Mouse (Mus musculus) small intestine, adult 2 months (tissue): ENCODE results near the gene Junb. TPM values are rescaled to one million over a fixed set of nuclear protein-coding genes. Genes with fewer than 3 reads are reported as not detected.

ENCODE experiments used
- H3K27ac ChIP-seq: fragments of 200-500 bp; 2 replicates; pipeline ENCODE4 v1.5.1; 2012; ENCODE audit warnings: low read depth, low read length, control low read depth, inconsistent platforms; ENCODE audit not compliant: insufficient read depth
- H3K27me3 ChIP-seq: fragments of 200-500 bp; 2 replicates; pipeline ENCODE4 v1.6.1; 2012; ENCODE audit warnings: mild to moderate bottlenecking, moderate library complexity, low read length, inconsistent platforms; ENCODE audit not compliant: control insufficient read depth, insufficient read depth
- H3K36me3 ChIP-seq: fragments of 200-500 bp; 2 replicates; pipeline ENCODE4 v1.6.1; 2012; ENCODE audit warnings: mild to moderate bottlenecking, low read length, control low read depth, inconsistent platforms; ENCODE audit not compliant: control insufficient read depth, insufficient read depth
- H3K4me1 ChIP-seq: fragments of 200-500 bp; 2 replicates; pipeline ENCODE4 v1.6.1; 2012; ENCODE audit warnings: low read length, inconsistent platforms, mixed read lengths; ENCODE audit not compliant: control insufficient read depth, insufficient read depth, insufficient read length
- H3K4me3 ChIP-seq: fragments of 200-500 bp; 2 replicates; pipeline ENCODE4 v1.5.1; 2012; ENCODE audit warnings: low read depth, mild to moderate bottlenecking, control low read depth, inconsistent platforms, low read length, moderate library complexity
- CTCF ChIP-seq: fragments of 200-500 bp; IDR thresholded peaks from 2 replicates; pipeline ENCODE4 v1.5.1; 2012; ENCODE audit warnings: low read depth, mild to moderate bottlenecking, control low read depth, inconsistent platforms, low read length, moderate library complexity, mixed read lengths; ENCODE audit not compliant: insufficient replicate concordance, insufficient read length; ENCODE audit errors: extremely low read depth
- POLR2A ChIP-seq: fragments of 200-500 bp; IDR thresholded peaks from 2 replicates; pipeline ENCODE4 v1.6.1; 2012; ENCODE audit warnings: low read depth, mild to moderate bottlenecking, control low read depth, inconsistent platforms, low read length, moderate library complexity
- WGBS: fragments of 180-500 bp; shearing (Covaris S2); methylation state at CpG from one replicate; pipeline ENCODE4 v1.1.7; 2018; 5-methylcytosine and 5-hydroxymethylcytosine counted together
- polyA plus RNA-seq: library from polyadenylated mRNA; depleted of rRNA; stranded (reverse); fragments of >200 nt; gene quantifications from 2 replicates; pipeline ENCODE4 v1.2.3, GENCODE M21; 2012

The Junb gene
- polyA plus RNA-seq, 1 experiment: 329 TPM

DNA sequence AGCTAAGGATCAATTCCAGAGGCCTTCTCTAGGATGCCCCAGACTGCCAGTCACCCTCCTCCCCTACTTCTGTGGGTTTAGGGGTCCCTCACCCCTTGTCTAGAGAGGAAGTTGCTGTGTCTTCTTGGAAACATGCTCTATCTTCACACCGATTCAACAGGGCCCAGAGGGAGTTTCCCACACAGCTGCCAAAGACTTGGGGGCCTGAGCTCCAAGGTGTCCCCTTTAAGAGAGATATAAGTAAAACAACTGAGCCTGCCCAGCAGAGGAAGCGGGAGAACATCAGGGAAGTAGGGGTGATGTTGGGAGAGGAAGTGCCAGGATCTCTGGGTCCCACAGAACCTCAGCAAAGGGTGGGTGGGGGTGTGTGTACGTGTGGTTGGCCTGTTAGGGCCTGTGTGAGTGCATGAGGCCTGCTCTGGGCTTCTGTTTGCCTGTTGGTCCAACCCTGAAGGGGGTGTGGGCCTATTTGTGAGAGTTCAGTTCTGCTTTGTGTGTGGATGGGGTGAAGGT lies 4.0 kb upstream of the Junb start:
- 36% methylated on average over 3 of the region's 3 CpGs for WGBS
- Histone ChIP-seq H3K27ac (peak overlapping the region; percentile 99), H3K27me3 (no peaks in the 10 kb centered on the region), H3K4me1 (peaks cover 49% of the 10 kb centered on the region), H3K36me3 (no peaks in the 10 kb centered on the region), H3K4me3 (peak overlapping the region; percentile 25)
- no peak for TF ChIP-seq POLR2A
- TF ChIP-seq CTCF: no peak

DNA sequence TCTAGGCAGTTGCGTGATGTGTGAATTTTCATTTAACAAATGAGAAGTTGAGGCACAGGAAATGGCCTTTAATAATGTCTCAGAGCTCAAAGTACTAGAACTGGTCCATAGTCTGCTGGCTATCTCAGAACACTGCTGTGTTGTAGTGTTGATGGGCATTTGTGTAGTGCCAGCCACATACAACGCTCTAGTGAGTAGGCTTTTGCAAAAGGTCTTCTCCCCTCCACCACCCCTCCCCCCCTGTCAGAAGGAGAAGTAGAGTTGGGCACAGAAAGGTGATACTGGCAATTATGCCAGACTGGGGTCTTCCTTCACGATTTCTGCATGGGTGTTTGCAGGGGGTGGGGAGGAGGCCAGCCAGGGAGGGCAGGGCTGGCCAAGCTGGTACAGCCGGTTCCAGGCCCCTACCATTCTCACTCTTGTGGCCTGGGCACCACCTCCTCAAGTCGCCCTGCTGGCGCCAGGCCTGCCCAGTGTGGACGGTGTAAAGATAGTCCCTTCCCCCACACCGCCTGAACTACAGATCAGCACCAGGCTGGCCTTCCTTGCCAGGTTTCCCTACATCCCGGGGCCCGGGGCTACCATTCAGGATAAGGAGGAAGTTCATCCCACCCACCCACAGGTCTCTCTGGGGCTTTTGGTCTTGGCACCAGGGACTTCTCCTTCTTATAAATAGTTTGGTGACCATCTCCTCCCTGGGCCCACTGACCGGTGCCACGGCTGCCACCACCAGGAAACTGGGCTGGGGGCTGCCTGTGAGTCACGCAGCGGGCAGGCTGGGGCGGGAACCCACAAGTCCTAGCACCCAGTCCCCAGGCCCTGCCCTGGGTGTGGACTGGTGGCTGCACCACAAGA lies 3.4 kb upstream of the Junb start:
- Histone ChIP-seq H3K27ac (peak overlapping the region; percentile 99), H3K27me3 (no peaks in the 10 kb centered on the region), H3K36me3 (no peaks in the 10 kb centered on the region), H3K4me3 (peak overlapping the region; percentile 25), H3K4me1 (peaks cover 47% of the 10 kb centered on the region)
- WGBS: 30% methylated on average over 15 of the region's 15 CpGs
- TF ChIP-seq POLR2A: no peak; the same call in 1 of the 2 replicates
- TF ChIP-seq CTCF: no peak

DNA sequence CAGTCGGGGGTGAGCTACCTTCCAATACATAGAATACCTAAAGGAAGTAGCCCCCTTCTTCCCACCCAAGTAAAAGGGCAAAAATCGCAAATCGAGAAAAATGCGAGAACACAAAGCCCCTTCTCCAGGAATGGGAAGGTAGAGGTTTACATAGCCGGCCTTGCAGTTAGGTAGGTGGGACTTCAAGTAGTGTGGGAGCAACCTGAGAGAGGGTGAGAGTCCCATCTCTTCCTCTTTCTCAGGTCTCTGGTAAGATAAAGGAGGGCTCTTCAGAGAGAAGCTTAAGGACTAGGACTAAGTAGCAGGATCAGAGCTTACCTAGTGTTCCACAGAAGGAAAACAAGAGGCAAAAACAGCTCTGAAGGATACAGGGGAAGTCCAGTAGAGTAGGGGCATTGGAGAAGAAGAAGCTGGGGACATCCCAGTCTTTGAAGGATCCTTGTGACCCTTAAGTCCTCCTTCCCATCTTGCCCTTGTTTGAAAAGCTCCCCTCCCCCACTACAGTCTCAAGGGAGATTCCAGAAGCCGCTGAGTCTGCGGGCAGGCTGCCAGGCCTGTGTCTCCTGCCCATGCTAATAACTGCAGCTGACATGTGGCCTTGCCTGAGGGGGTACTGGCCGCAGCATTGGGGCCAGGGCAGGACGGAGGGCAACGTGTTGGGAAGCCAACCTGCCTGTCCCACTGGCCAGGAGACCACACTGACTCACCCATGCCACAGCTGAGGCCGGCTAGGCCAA lies 2.3 kb upstream of the Junb start:
- 9% methylated on average over 11 of the region's 11 CpGs for WGBS
- Histone ChIP-seq H3K4me3 (peak overlapping the region; percentile 67), H3K27ac (peak overlapping the region; percentile 99), H3K27me3 (no peaks in the 10 kb centered on the region), H3K36me3 (no peaks in the 10 kb centered on the region), H3K4me1 (peaks cover 41% of the 10 kb centered on the region)
- TF ChIP-seq CTCF (no peak), POLR2A (no peak)

DNA sequence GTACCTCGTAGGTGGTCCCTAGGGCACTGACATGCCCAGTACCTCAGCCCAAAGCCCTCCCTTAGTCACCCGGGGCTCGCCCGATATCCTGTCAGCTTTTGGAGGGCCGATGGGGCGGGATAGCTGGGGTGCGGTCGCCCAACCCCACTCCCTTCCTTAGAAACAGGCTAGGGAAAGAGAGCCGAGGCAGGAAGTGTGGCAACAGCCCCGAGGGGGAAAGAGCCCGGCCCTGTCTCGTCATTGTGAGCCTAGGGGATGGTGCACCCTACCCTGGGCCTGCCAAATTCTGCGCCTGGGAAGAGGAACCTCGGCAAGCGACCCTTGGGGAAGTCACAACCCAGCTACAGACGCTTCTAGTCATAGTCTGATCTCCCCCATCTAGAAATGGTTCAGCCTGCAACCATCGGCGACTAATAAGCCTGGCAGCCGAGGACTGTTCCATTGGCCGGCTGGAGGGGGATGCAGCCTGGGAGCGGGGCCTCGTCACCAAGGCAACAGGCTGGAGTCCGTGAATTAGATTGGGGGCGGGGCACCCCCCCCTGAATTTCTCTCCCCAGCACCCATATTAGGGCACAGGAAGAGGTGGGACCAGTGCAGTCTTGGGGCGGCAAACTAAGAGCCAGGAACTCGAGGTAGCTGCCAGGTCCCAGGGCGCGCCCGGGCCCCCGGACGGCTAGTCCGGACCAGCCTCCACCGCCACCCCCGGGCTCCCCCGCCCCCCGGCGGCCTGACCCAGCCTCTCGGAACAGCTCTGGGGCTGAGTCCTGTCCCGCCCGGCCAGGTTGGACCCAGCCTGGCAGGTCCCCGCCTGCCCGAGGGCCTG lies 1.3 kb upstream of the Junb start:
- Histone ChIP-seq H3K27me3 (no peaks in the 10 kb centered on the region), H3K4me3 (peak overlapping the region; percentile 67), H3K36me3 (no peaks in the 10 kb centered on the region), H3K27ac (peak overlapping the region; percentile 99), H3K4me1 (peaks cover 42% of the 10 kb centered on the region)
- TF ChIP-seq POLR2A (peak; percentile 43; the same call in 1 of the 2 replicates), CTCF (no peak)
- under 1% methylated on average over 42 of the region's 42 CpGs for WGBS

DNA sequence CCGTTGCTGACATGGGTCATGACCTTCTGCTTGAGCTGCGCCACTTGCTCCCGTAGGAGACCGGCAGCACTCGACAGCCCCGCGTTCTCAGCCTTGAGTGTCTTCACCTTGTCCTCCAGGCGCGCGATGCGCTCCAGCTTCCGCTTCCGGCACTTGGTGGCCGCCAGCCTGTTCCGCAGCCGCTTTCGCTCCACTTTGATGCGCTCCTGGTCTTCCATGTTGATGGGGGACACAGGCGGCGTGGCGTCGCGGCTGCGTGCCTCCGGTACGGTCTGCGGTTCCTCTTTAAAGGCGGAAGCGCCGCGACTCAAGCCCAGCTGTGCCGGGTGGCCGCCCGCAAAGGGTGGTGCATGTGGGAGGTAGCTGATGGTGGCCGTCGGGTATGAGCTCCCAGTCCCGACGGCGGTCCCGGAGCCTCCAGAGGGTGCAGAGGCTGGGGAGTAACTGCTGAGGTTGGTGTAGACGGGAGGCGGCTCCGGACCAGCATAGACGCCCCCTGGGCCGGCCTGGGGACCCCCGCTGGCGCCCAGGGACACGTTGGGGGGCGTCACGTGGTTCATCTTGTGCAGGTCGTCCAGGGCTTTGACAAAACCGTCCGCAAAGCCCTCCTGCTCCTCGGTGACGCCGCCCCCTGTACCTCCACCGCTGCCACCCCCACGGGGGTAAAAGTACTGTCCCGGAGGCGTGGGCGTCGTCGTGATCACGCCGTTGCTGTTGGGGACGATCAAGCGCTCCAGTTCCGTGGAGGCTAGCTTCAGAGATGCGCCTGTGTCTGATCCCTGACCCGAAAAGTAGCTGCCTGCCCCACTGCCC lies 877 bp downstream of the Junb start:
- no peak for TF ChIP-seq CTCF
- TF ChIP-seq POLR2A: peak; percentile 33; the same call in 1 of the 2 replicates
- Histone ChIP-seq H3K4me3 (peak overlapping the region; percentile 92), H3K36me3 (0 out of 2 replicates have a peak, but pooled peaks cover 4% of the 10 kb centered on the region), H3K27ac (peak overlapping the region; percentile 94), H3K27me3 (no peaks in the 10 kb centered on the region), H3K4me1 (peaks cover 29% of the 10 kb centered on the region)
- under 1% methylated on average over 70 of the region's 70 CpGs for WGBS

DNA sequence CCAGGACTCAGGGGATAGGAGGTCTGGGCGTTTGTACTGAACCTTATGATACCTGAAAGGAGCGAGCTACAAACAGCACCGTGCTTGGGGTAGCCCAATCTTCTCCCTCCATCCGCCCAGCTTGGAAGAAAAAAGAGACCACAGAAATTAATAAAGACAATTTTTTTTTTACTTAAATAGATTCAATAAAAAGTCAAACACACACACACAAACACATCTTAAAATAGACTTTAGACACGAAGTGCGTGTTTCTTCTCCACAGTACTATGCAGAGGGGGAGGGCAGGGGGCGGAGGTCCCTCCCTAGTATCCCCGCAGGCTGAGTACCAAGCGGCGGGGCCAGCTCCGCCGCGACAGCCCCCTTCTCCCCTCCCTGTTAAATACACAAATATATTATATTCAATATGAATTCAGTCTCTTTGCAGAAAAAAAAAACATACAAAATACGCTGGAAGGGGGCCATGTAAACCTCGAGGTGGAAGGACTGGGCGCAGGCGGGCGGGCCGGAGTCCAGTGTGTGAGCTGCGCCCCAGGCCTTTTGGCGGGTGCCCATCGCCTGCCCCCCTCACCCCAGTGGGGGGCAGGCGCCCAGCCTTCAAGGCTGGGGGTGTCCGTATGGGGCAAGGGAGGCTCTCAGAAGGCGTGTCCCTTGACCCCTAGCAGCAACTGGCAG lies 1.6 kb downstream of the Junb start:
- TF ChIP-seq CTCF: no peak
- H3K4me3 ChIP-seq: peak overlapping the region; percentile 92
- peaks cover 21% of the 10 kb centered on the region for H3K4me1 ChIP-seq
- peaks cover 4% of the 10 kb centered on the region; the same call in 1 of the 2 replicates for H3K36me3 ChIP-seq
- peak overlapping the region; percentile 94 for H3K27ac ChIP-seq
- 1% methylated on average over 25 of the region's 25 CpGs for WGBS
- H3K27me3 ChIP-seq: no peaks in the 10 kb centered on the region
